Mouse (Mus musculus) Patski (cell line): ENCODE measurements around the gene Lgals3. TPM values are rescaled to one million over a fixed set of nuclear protein-coding genes. Genes with fewer than 3 reads are reported as not detected.

Source experiments
- ATAC-seq: fragments of 100-300 bp; one replicate; pipeline ENCODE4 v1.8.0; 2021
- CTCF ChIA-PET: fragments of 350-600 bp; sonication (Branson Sonifier 250); formaldehyde crosslinking; loops from one replicate; lab custom pipeline; 2022; ENCODE audit warnings: inconsistent platforms; lab: Charles Lee
- POLR2A ChIA-PET: fragments of 350-600 bp; sonication (Branson Sonifier 250); formaldehyde crosslinking; loops from one replicate; lab custom pipeline; 2022; ENCODE audit warnings: antibody characterized with exemption, inconsistent platforms; lab: Charles Lee
- DNase-seq: peaks from one replicate; pipeline ENCODE4 v3.0.0-alpha.2; 2011; ENCODE audit warnings: low read depth, low spot score
- H3K27me3 ChIP-seq: fragments of 371-371 bp; one replicate; pipeline ENCODE4 v1.5.1; 2021
- CTCF ChIP-seq: fragments of 100-300 bp; IDR thresholded peaks from one replicate; pipeline ENCODE4 v1.5.1; 2021
- in situ Hi-C: fragments of 300-500 bp; cut with MboI; formaldehyde crosslinking; loops from 3 replicates; pipeline ENCODE4 v1.11.1; 2018; ENCODE audit warnings: low pct_unique_long_range_greater_than_20kb, mixed read lengths
- polyA plus RNA-seq: library from polyadenylated mRNA; unstranded; gene quantifications from one replicate; pipeline ENCODE4 v1.2.3, GENCODE M21; 2021

Lgals3 gene
- polyA plus RNA-seq, 1 experiment from 2014 or later: 453 TPM

- DNase-seq: no peak
- ChIA-PET CTCF (interaction anchor here (0.9 to 9.4 kb wide), 6 partner anchors 10 to 117 kb away, joined by 3 to 104 read pairs (median 3); partner anchors contain the start of genes Socs4 and Wdhd1), POLR2A (interaction anchor here (3.8 kb wide), 1 partner anchor 59 kb away, joined by 10 read pairs; no protein-coding TSS in a partner anchor)
- no peak for ATAC-seq
- in situ Hi-C loops: no loop called here
- no peak for TF ChIP-seq CTCF
- H3K27me3 ChIP-seq: no peaks in the 10 kb centered on the region
These were observed 26.0 kb downstream of the Lgals3 start for GRCm38 (mm10) chr14:47393354-47394094.

- in situ Hi-C loops: no loop called here
These were observed 27.5 kb downstream of the Lgals3 start for GRCm38 (mm10) chr14:47395007-47395406.

GRCm38 (mm10) chr14:47395462-47396026, 28.0 kb downstream of the Lgals3 start:
- ChIA-PET POLR2A (interaction anchor here (0.9 to 1.2 kb wide), 2 partner anchors 58 to 64 kb away, joined by 3 to 7 read pairs; no protein-coding TSS in a partner anchor), CTCF (interaction anchor here (0.7 to 9.4 kb wide), 12 partner anchors 7 to 97 kb away, joined by 3 to 104 read pairs (median 4); no protein-coding TSS in a partner anchor)
- no peaks in the 10 kb centered on the region for H3K27me3 ChIP-seq
- DNase-seq (no peak), ATAC-seq (no peak)
- in situ Hi-C loops: no loop called here
- no peak for TF ChIP-seq CTCF

More at GRCm38 (mm10) chr14:47395007-47395406, 27.5 kb downstream of the Lgals3 start:
- ChIA-PET CTCF (interaction anchor here (0.8 to 9.4 kb wide), 6 partner anchors 12 to 60 kb away, joined by 3 to 104 read pairs (median 6); no protein-coding TSS in a partner anchor), POLR2A (interaction anchor here (3.8 kb wide), 1 partner anchor 60 kb away, joined by 10 read pairs; no protein-coding TSS in a partner anchor)
- H3K27me3 ChIP-seq: no peaks in the 10 kb centered on the region
- no peak for DNase-seq
- ATAC-seq: no peak
- TF ChIP-seq CTCF: no peak

- DNase-seq (no peak), ATAC-seq (no peak)
- in situ Hi-C loops: no loop called here
- ChIA-PET POLR2A (interaction anchor here (0.9 to 1.2 kb wide), 2 partner anchors 59 to 64 kb away, joined by 3 to 7 read pairs; no protein-coding TSS in a partner anchor), CTCF (interaction anchor here (0.6 to 9.4 kb wide), 20 partner anchors 8 to 105 kb away, joined by 3 to 104 read pairs (median 4); no protein-coding TSS in a partner anchor)
- TF ChIP-seq CTCF: peak; percentile 66
- no peaks in the 10 kb centered on the region for H3K27me3 ChIP-seq
These were observed 28.7 kb downstream of the Lgals3 start for GRCm38 (mm10) chr14:47396165-47396652.

- DNase-seq: no peak
- POLR2A ChIA-PET: no interaction called here
- no peak for ATAC-seq
- CTCF ChIA-PET: no interaction called here
- in situ Hi-C loops: no loop called here
- H3K27me3 ChIP-seq: no peaks in the 10 kb centered on the region
- no peak for TF ChIP-seq CTCF
These were observed 35.2 kb downstream of the Lgals3 start for GRCm38 (mm10) chr14:47402735-47403134.

GRCm38 (mm10) chr14:47406000-47406399, 38.4 kb downstream of the Lgals3 start:
- ATAC-seq: no peak
- no peaks in the 10 kb centered on the region for H3K27me3 ChIP-seq
- in situ Hi-C loops: no loop called here
- no peak for TF ChIP-seq CTCF
- ChIA-PET CTCF (interaction anchor here (1.3 to 1.4 kb wide), 3 partner anchors 9 to 71 kb away, joined by 3 to 5 read pairs (median 3); no protein-coding TSS in a partner anchor), POLR2A (no interaction called here)
- no peak for DNase-seq

- ATAC-seq: no peak
- no peak for TF ChIP-seq CTCF
- no peaks in the 10 kb centered on the region for H3K27me3 ChIP-seq
- DNase-seq: no peak
- ChIA-PET POLR2A (no interaction called here), CTCF (interaction anchor here (0.8 to 1.6 kb wide), 2 partner anchors 9 to 16 kb away, joined by 3 to 4 read pairs; no protein-coding TSS in a partner anchor)
- in situ Hi-C loops: no loop called here
These were observed 49.8 kb downstream of the Lgals3 start for GRCm38 (mm10) chr14:47417346-47417745.

GRCm38 (mm10) chr14:47417775-47418665, 50.5 kb downstream of the Lgals3 start, which contains the start of gene Dlgap5:
Dlgap5 (minus strand) TSS chr14:47418407.
- in situ Hi-C loops: no loop called here
- ChIA-PET POLR2A (no interaction called here), CTCF (no interaction called here)
- DNase-seq: peak; percentile 65
- TF ChIP-seq CTCF: no peak
- H3K27me3 ChIP-seq: no peaks in the 10 kb centered on the region
- ATAC-seq: peak; percentile 97

- ATAC-seq (no peak), DNase-seq (no peak)
- H3K27me3 ChIP-seq: no peaks in the 10 kb centered on the region
- in situ Hi-C loops: no loop called here
- CTCF ChIA-PET: no interaction called here
- TF ChIP-seq CTCF: no peak
- POLR2A ChIA-PET: no interaction called here
These were observed 51.1 kb downstream of the Lgals3 start for GRCm38 (mm10) chr14:47418666-47418991.
